Mouse (Mus musculus): ENCODE measurements at regions not wholly inside any gene's neighbourhood (a gene's known extent, or its start where the extent isn't known, plus 50 kb on each side); places are given as distances from the start of the nearest gene placed in this dataset.

DNA sequence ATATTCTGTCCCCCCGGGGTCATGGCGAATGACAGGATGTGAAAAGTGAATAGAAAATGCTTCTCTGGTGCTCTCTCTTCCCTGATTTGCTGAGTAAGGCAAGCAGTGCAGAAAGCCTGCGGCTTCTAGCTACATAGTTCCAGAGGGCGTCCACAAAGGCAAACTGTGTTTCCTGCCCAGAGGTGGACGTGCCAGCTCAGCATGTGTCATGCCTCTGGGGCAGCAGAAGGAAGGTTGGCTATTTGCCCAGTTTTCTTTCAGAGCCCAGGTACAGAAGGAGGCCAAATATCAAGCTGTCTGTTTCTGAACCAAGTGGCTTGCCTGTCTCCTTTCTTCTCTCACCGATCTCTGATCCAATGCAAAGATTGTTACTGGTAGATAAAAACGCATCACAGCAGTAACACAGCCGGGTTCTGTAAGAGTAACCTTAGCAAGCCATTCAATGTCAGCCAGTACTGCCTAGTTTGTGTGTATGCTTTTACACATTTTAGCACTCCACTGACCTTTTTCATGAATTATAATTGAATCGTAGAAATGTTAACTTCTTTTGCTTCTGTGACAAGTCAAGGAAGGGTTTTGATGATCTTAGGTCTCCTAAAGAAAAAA lies 223.3 kb upstream of the Impg1 start:
- no peaks in the 10 kb centered on the region for H3K36me3 ChIP-seq (ENCODE audit: control insufficient read depth, insufficient read depth)
- H3K4me3 ChIP-seq (ENCODE audit: insufficient read depth, poor library complexity, severe bottlenecking), result no peak overlapping the region
- H3K79me3 ChIP-seq (ENCODE audit: low read depth), result no peaks in the 10 kb centered on the region
- TF ChIP-seq CEBPB (IDR thresholded peaks at IDR 0.05; ENCODE audit: low read depth) (no peak), MAX (IDR thresholded peaks at IDR 0.05) (no peak), MYOD1 (IDR thresholded peaks at IDR 0.05; ENCODE audit: control insufficient read depth, insufficient read length, low read depth) (no peak), USF1 (IDR thresholded peaks at IDR 0.05; ENCODE audit: low read depth) (no peak), FOSL1 (IDR thresholded peaks at IDR 0.05; ENCODE audit: insufficient read depth, low read length, poor library complexity, severe bottlenecking) (no peak), MYOG (IDR thresholded peaks at IDR 0.05; ENCODE audit: control insufficient read depth, extremely low read depth, insufficient read length) (no peak), CTCF (IDR thresholded peaks at IDR 0.05; ENCODE audit: control insufficient read depth, insufficient read depth, insufficient read length) (no peak)
- no peaks in the 10 kb centered on the region for H3K79me2 ChIP-seq (ENCODE audit: control insufficient read depth, insufficient read depth)
- H3K27me3 ChIP-seq (ENCODE audit: control insufficient read depth, insufficient read depth, insufficient read length), result no peaks in the 10 kb centered on the region
- no peak overlapping the region for H3ac ChIP-seq (ENCODE audit: control insufficient read depth, insufficient read length, low read depth)

DNA sequence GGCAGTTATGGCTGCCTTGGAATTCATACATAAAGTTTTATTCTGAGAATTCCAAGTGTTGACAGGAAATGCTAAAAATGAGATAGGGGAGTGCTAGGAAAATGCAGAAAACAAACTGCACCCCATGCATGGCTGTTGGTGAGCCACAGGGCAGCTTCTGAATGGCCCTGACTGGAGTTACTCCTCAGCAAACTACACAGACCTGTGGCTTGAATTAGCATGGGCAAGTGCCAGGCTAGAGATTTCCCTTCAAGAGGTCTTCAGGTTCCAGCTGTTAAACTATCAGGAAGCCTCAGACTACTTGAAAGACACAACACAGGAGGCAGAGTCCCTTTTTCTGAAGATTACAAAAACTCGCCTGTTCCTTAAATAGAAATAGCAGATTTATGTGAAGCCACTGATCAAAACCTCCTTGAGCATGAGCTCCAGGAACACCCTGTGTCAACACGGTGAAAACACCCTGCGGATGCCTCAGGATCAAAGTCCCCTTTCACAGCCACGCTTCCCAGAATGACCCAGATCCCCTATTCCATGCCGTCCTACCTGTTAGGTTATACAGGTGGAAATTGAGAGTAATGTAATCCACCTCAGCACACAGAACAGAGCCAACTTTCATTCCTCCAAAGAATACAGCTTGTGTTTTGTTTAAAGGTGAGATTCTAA lies 217.9 kb upstream of the Impg1 start:
- H3K27me3 ChIP-seq (ENCODE audit: control insufficient read depth, insufficient read depth, insufficient read length), result no peaks in the 10 kb centered on the region
- TF ChIP-seq FOSL1 (IDR thresholded peaks at IDR 0.05; ENCODE audit: insufficient read depth, low read length, poor library complexity, severe bottlenecking) (no peak), MAX (IDR thresholded peaks at IDR 0.05) (no peak), CTCF (IDR thresholded peaks at IDR 0.05; ENCODE audit: control insufficient read depth, insufficient read depth, insufficient read length) (no peak), MYOG (IDR thresholded peaks at IDR 0.05; ENCODE audit: control insufficient read depth, extremely low read depth, insufficient read length) (no peak), CEBPB (IDR thresholded peaks at IDR 0.05; ENCODE audit: low read depth) (no peak), USF1 (IDR thresholded peaks at IDR 0.05; ENCODE audit: low read depth) (no peak), MYOD1 (IDR thresholded peaks at IDR 0.05; ENCODE audit: control insufficient read depth, insufficient read length, low read depth) (no peak)
- no peak overlapping the region for H3K4me3 ChIP-seq (ENCODE audit: insufficient read depth, poor library complexity, severe bottlenecking)
- H3K79me3 ChIP-seq (ENCODE audit: low read depth), result no peaks in the 10 kb centered on the region
- no peak overlapping the region for H3ac ChIP-seq (ENCODE audit: control insufficient read depth, insufficient read length, low read depth)
- no peaks in the 10 kb centered on the region for H3K79me2 ChIP-seq (ENCODE audit: control insufficient read depth, insufficient read depth)
- H3K36me3 ChIP-seq (ENCODE audit: control insufficient read depth, insufficient read depth), result no peaks in the 10 kb centered on the region

DNA sequence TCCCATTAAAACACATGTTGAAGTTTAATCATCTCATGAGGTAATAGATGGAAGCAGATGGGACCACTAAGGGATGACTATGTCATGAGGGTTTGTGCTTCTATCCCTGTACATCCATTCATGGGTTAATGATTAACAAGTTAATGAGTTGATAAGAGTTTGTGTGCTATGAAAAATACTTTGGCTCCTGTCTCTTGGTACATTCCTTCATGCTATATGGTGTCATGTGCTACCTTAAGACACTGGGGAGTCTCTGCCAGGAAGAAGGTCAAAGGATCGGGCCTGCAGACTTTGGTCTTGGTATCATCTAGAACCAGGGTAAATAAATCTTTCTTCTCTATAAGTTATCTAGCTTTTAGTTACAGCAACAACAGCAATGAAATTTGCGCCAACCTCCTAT lies 216.4 kb upstream of the Impg1 start:
- no peaks in the 10 kb centered on the region for H3K36me3 ChIP-seq (ENCODE audit: control insufficient read depth, insufficient read depth)
- no peak overlapping the region for H3ac ChIP-seq (ENCODE audit: control insufficient read depth, insufficient read length, low read depth)
- H3K27me3 ChIP-seq (ENCODE audit: control insufficient read depth, insufficient read depth, insufficient read length), result no peaks in the 10 kb centered on the region
- no peak overlapping the region for H3K4me3 ChIP-seq (ENCODE audit: insufficient read depth, poor library complexity, severe bottlenecking)
- no peaks in the 10 kb centered on the region for H3K79me3 ChIP-seq (ENCODE audit: low read depth)
- TF ChIP-seq MYOD1 (IDR thresholded peaks at IDR 0.05; ENCODE audit: control insufficient read depth, insufficient read length, low read depth) (no peak), USF1 (IDR thresholded peaks at IDR 0.05; ENCODE audit: low read depth) (no peak), FOSL1 (IDR thresholded peaks at IDR 0.05; ENCODE audit: insufficient read depth, low read length, poor library complexity, severe bottlenecking) (no peak), MYOG (IDR thresholded peaks at IDR 0.05; ENCODE audit: control insufficient read depth, extremely low read depth, insufficient read length) (no peak), CEBPB (IDR thresholded peaks at IDR 0.05; ENCODE audit: low read depth) (no peak), MAX (IDR thresholded peaks at IDR 0.05) (no peak), CTCF (IDR thresholded peaks at IDR 0.05; ENCODE audit: control insufficient read depth, insufficient read depth, insufficient read length) (no peak)
- H3K79me2 ChIP-seq (ENCODE audit: control insufficient read depth, insufficient read depth), result no peaks in the 10 kb centered on the region

- Histone ChIP-seq H3K36me3 (ENCODE audit: control insufficient read depth, insufficient read depth) (no peaks in the 10 kb centered on the region), H3K79me2 (ENCODE audit: control insufficient read depth, insufficient read depth) (no peaks in the 10 kb centered on the region), H3ac (ENCODE audit: control insufficient read depth, insufficient read length, low read depth) (no peak overlapping the region), H3K27me3 (ENCODE audit: control insufficient read depth, insufficient read depth, insufficient read length) (no peaks in the 10 kb centered on the region), H3K79me3 (ENCODE audit: low read depth) (no peaks in the 10 kb centered on the region), H3K4me3 (ENCODE audit: insufficient read depth, poor library complexity, severe bottlenecking) (no peak overlapping the region)
- TF ChIP-seq MYOD1 (IDR thresholded peaks at IDR 0.05; ENCODE audit: control insufficient read depth, insufficient read length, low read depth) (no peak), CEBPB (IDR thresholded peaks at IDR 0.05; ENCODE audit: low read depth) (no peak), MAX (IDR thresholded peaks at IDR 0.05) (no peak), USF1 (IDR thresholded peaks at IDR 0.05; ENCODE audit: low read depth) (no peak), CTCF (IDR thresholded peaks at IDR 0.05; ENCODE audit: control insufficient read depth, insufficient read depth, insufficient read length) (no peak), MYOG (IDR thresholded peaks at IDR 0.05; ENCODE audit: control insufficient read depth, extremely low read depth, insufficient read length) (no peak), FOSL1 (IDR thresholded peaks at IDR 0.05; ENCODE audit: insufficient read depth, low read length, poor library complexity, severe bottlenecking) (no peak)
Observed at GRCm38 (mm10) chr9:80671483-80671882, 206.2 kb upstream of the Impg1 start.

- Histone ChIP-seq H3K79me2 (ENCODE audit: control insufficient read depth, insufficient read depth) (no peaks in the 10 kb centered on the region), H3K4me3 (ENCODE audit: insufficient read depth, poor library complexity, severe bottlenecking) (no peak overlapping the region), H3K36me3 (ENCODE audit: control insufficient read depth, insufficient read depth) (no peaks in the 10 kb centered on the region), H3K79me3 (ENCODE audit: low read depth) (no peaks in the 10 kb centered on the region), H3K27me3 (ENCODE audit: control insufficient read depth, insufficient read depth, insufficient read length) (no peaks in the 10 kb centered on the region), H3ac (ENCODE audit: control insufficient read depth, insufficient read length, low read depth) (no peak overlapping the region)
- TF ChIP-seq MYOG (IDR thresholded peaks at IDR 0.05; ENCODE audit: control insufficient read depth, extremely low read depth, insufficient read length), result no peak
- no peak for TF ChIP-seq MAX (IDR thresholded peaks at IDR 0.05)
- TF ChIP-seq CEBPB (IDR thresholded peaks at IDR 0.05; ENCODE audit: low read depth), result no peak
- no peak for TF ChIP-seq FOSL1 (IDR thresholded peaks at IDR 0.05; ENCODE audit: insufficient read depth, low read length, poor library complexity, severe bottlenecking)
- no peak for TF ChIP-seq CTCF (IDR thresholded peaks at IDR 0.05; ENCODE audit: control insufficient read depth, insufficient read depth, insufficient read length)
- TF ChIP-seq MYOD1 (IDR thresholded peaks at IDR 0.05; ENCODE audit: control insufficient read depth, insufficient read length, low read depth), result no peak
- TF ChIP-seq USF1 (IDR thresholded peaks at IDR 0.05; ENCODE audit: low read depth), result no peak
Observed at GRCm38 (mm10) chr9:80668575-80669248, 203.4 kb upstream of the Impg1 start.

Measured in C2C12 (cell line).